Mouse (Mus musculus) lung, postnatal 0 days (tissue): ENCODE measurements around the gene Cops7b.

Source experiments
- CTCF ChIP-seq: IDR thresholded peaks from 2 replicates; pipeline ENCODE4 v1.5.1; 2016; ENCODE audit warnings: antibody characterized with exemption, mild to moderate bottlenecking
- EP300 ChIP-seq: IDR thresholded peaks from 2 replicates; pipeline ENCODE4 v1.6.1; 2016; ENCODE audit warnings: antibody characterized with exemption, mild to moderate bottlenecking, control low read depth

- TF ChIP-seq CTCF (no peak), EP300 (no peak)
These were observed 833 bp upstream of the Cops7b start for GRCm38 (mm10) chr1:86581692-86582450.
